Mouse (Mus musculus) midbrain, embryonic 16.5 days (tissue): ENCODE measurements around the gene Nf2. TPM values are rescaled to one million over a fixed set of nuclear protein-coding genes. Genes with fewer than 3 reads are reported as not detected.

ENCODE experiments used
- ATAC-seq: fragments of 200-750 bp; cut with Nextera tagmentation; 2 replicates; pipeline ENCODE4 v1.8.0; 2017; ENCODE audit warnings: moderate TSS enrichment
- H3K27ac ChIP-seq: fragments of 300-500 bp; sonication (generic); 2 replicates; pipeline ENCODE4 v1.5.1; 2014; ENCODE audit warnings: mild to moderate bottlenecking, low read length, mixed read lengths
- H3K27me3 ChIP-seq: fragments of 300-500 bp; sonication (generic); 2 replicates; pipeline ENCODE4 v1.6.1; 2014; ENCODE audit warnings: low read depth, low read length, mixed read lengths; ENCODE audit not compliant: control insufficient read depth, insufficient read depth
- H3K36me3 ChIP-seq: fragments of 300-500 bp; sonication (generic); 2 replicates; pipeline ENCODE4 v1.6.1; 2014; ENCODE audit warnings: mild to moderate bottlenecking, low read length, moderate library complexity, mixed read lengths; ENCODE audit not compliant: control insufficient read depth, insufficient read depth
- H3K4me1 ChIP-seq: fragments of 300-500 bp; sonication (generic); 2 replicates; pipeline ENCODE4 v1.6.1; 2014; ENCODE audit warnings: mild to moderate bottlenecking, low read length, mixed read lengths; ENCODE audit not compliant: control insufficient read depth, insufficient read depth
- H3K4me2 ChIP-seq: fragments of 300-500 bp; sonication (generic); 2 replicates; pipeline ENCODE4 v1.6.1; 2014; ENCODE audit warnings: mild to moderate bottlenecking, low read length, mixed read lengths
- H3K4me3 ChIP-seq: fragments of 300-500 bp; sonication (generic); 2 replicates; pipeline ENCODE4 v1.5.1; 2014; ENCODE audit warnings: low read depth, mild to moderate bottlenecking, low read length, moderate library complexity, mixed read lengths
- H3K9ac ChIP-seq: fragments of 300-500 bp; sonication (generic); 2 replicates; pipeline ENCODE4 v1.6.1; 2014; ENCODE audit warnings: low read depth, low read length, mixed read lengths
- H3K9me3 ChIP-seq: fragments of 300-500 bp; sonication (generic); replicated peaks from 2 replicates; pipeline ENCODE4 v1.6.1; 2014; ENCODE audit warnings: mild to moderate bottlenecking, low read length, mixed read lengths; ENCODE audit not compliant: control insufficient read depth, poor library complexity, severe bottlenecking
- WGBS: fragments of 180-500 bp; shearing (Covaris S2); extraction: QIAGEN DNeasy Blood & Tissue Kit; methylation state at CpG from one replicate; pipeline ENCODE4 v1.1.7; 2014; 5-methylcytosine and 5-hydroxymethylcytosine counted together
- polyA plus RNA-seq: library from polyadenylated mRNA; unstranded; fragments of >200 nt; fragmentation: Nextera tagmentation; extraction: Ambion mirVana; gene quantifications from 2 replicates; pipeline ENCODE4 v1.2.1, GENCODE M21; 2015

The Nf2 gene
- polyA plus RNA-seq = 63.3 and 68.6 TPM in 2 replicates

DNA sequence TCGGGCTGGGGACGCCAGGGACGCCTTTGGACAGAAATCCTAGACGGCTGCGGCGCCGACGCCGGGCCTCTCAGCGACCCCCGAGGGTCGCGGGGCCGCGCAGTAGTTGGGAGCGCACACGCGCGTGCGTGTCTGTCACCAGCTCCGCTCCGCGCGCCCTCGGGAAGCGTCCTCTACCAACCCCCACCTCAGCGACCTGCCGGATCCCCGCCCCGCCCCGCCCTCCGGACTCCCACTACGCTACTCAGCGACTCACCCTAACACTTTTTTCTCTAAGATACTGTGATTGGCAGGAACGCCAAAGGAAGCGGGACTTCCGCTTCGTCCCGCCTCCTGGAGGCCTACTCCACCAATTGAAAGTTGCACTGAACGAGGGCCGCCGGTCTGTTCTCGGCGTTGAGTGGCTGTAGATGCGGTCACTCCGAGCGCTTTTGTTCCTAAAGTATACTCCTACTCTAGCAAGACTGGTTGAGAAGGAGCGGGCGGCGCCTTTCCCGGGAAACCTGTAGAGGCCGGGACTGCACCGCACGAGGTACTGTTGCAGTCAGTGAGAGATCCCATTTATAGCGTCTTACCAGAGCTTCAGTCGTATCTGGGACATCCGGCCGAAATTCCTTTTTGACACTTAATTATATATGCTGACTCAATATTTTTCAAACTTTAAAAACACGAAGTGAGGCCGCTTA, at the start of gene Nf2:
Gene Nf2, minus strand, starts transcription at position 279 of the 686 bp plus-strand sequence.
- H3K27me3 ChIP-seq = no peaks in the 10 kb centered on the region
- peak within 1 kb of the TSS; percentile 85 for H3K4me2 ChIP-seq
- peaks cover 18% of the 10 kb centered on the region for H3K4me1 ChIP-seq
- under 1% methylated on average over 57 of the region's 60 CpGs for WGBS
- H3K36me3 ChIP-seq = no peaks in the 10 kb centered on the region
- H3K27ac ChIP-seq = peak within 1 kb of the TSS; percentile 82
- ATAC-seq = peak; percentile 99
- peak within 1 kb of the TSS; percentile 96 for H3K9ac ChIP-seq
- H3K9me3 ChIP-seq = no peaks in the 10 kb centered on the region
- H3K4me3 ChIP-seq = peak within 1 kb of the TSS; percentile 99

- ATAC-seq = peak; percentile 94
- Histone ChIP-seq H3K36me3 (peaks cover 15% of the 10 kb centered on the region), H3K4me2 (peak within 1 kb of the TSS; percentile 71), H3K4me3 (peak within 1 kb of the TSS; percentile 86), H3K27me3 (no peaks in the 10 kb centered on the region), H3K9ac (peak within 1 kb of the TSS; percentile 87), H3K9me3 (no peaks in the 10 kb centered on the region), H3K27ac (peak within 1 kb of the TSS; percentile 88), H3K4me1 (peaks cover 9% of the 10 kb centered on the region)
- 3% methylated on average over 52 of the region's 52 CpGs for WGBS
Measured at GRCm38 (mm10) chr11:4894848-4895816, 45.8 kb upstream of the Nf2 start, which contains the start of gene Thoc5. TSS of gene Thoc5 (plus strand) at chr11:4895320.

DNA sequence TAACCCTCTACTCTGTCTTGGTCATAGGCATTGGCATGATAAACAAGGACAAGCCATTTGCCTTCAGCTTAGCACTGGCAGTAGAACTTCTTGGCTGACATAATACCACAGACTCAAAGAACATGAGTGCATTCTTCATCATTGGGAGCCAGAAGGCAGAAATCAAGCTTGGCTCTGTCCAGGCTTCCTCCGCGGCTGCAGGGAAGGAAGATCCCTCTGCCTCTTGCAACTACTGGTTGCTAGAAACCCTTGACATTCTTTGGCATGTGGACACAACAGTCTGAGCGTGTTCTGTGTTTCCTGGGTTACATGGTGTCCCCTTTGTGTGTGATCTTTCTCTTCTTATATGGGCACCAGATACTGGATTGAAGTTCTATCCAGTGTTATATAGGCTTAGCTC, 37.7 kb upstream of the Nf2 start:
- 97% methylated on average over 3 of the region's 3 CpGs for WGBS
- no peak for ATAC-seq
- no peaks in the 10 kb centered on the region for H3K27me3 ChIP-seq

DNA sequence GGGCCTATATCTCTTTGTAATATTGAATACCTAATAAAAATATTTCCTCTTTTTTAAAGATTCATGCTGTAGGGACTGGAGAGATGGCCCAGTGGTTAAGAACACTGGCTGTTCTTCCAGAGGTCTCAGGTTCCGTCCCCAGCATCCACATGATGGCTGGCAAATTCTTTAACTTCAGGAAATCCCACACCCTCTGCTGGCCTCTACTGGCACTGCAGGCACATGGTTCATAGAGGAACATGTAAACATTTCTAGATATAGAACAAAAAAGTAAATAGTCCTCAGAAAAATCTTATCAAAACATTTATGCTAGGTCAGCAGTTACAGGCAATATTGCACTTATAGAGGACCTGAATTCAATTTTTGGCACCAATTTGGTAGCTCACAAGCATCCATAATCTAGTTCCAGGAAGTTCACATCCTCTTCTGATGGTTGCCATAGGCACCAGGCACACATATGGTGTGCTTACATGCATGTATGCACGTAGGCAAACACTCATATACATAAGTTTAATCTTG, 36.1 kb upstream of the Nf2 start:
- Histone ChIP-seq H3K9ac (no peak overlapping the region), H3K4me3 (no peak overlapping the region), H3K4me1 (no peaks in the 10 kb centered on the region), H3K36me3 (peaks cover 31% of the 10 kb centered on the region), H3K27me3 (no peaks in the 10 kb centered on the region), H3K4me2 (no peak overlapping the region), H3K27ac (no peak overlapping the region), H3K9me3 (no peaks in the 10 kb centered on the region)
- WGBS = 61% methylated on average over 2 of the region's 2 CpGs
- no peak for ATAC-seq

More for the DNA sequence above, 37.7 kb upstream of the Nf2 start:
- no peaks in the 10 kb centered on the region for H3K9me3 ChIP-seq
- no peak overlapping the region for H3K4me3 ChIP-seq
- no peak overlapping the region for H3K27ac ChIP-seq
- no peaks in the 10 kb centered on the region for H3K4me1 ChIP-seq
- no peak overlapping the region for H3K9ac ChIP-seq
- H3K36me3 ChIP-seq = peaks cover 36% of the 10 kb centered on the region
- no peak overlapping the region for H3K4me2 ChIP-seq

- H3K9ac ChIP-seq = no peak overlapping the region
- peaks cover 17% of the 10 kb centered on the region for H3K36me3 ChIP-seq
- no peaks in the 10 kb centered on the region for H3K9me3 ChIP-seq
- 59% methylated on average over 14 of the region's 14 CpGs for WGBS
- no peaks in the 10 kb centered on the region for H3K4me1 ChIP-seq
- no peaks in the 10 kb centered on the region for H3K27me3 ChIP-seq
- H3K4me2 ChIP-seq = no peak overlapping the region
- ATAC-seq = no peak
- no peak overlapping the region for H3K27ac ChIP-seq
- no peak overlapping the region for H3K4me3 ChIP-seq
Measured at GRCm38 (mm10) chr11:4882892-4883627, 33.7 kb upstream of the Nf2 start.

DNA sequence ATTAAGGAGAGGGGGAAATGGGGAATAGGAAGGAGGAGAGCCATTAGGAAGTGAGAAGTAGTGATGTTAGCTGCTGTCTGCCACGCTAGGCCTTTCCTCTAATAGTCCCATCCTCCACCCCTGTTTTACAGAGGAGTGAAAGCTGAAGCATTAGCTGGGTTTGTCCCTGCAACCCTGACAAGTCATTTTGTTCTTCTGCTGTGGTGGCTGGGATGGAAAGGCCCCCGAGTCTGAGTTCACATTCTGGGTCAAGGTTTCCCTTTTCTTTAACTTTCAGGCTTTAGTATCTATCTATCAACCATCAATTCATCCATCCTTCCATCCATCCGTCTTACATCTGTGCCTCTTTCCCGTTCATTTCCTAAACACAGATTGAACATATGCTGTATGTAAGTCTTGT, 31.8 kb upstream of the Nf2 start:
- no peak overlapping the region for H3K9ac ChIP-seq
- WGBS = 86% methylated on average over 4 of the region's 4 CpGs
- ATAC-seq = no peak
- H3K4me2 ChIP-seq = no peak overlapping the region
- no peaks in the 10 kb centered on the region for H3K9me3 ChIP-seq
- no peaks in the 10 kb centered on the region for H3K4me1 ChIP-seq
- no peak overlapping the region for H3K27ac ChIP-seq
- no peak overlapping the region for H3K4me3 ChIP-seq
- peaks cover 12% of the 10 kb centered on the region; the same call in 1 of the 2 replicates for H3K36me3 ChIP-seq
- H3K27me3 ChIP-seq = no peaks in the 10 kb centered on the region

DNA sequence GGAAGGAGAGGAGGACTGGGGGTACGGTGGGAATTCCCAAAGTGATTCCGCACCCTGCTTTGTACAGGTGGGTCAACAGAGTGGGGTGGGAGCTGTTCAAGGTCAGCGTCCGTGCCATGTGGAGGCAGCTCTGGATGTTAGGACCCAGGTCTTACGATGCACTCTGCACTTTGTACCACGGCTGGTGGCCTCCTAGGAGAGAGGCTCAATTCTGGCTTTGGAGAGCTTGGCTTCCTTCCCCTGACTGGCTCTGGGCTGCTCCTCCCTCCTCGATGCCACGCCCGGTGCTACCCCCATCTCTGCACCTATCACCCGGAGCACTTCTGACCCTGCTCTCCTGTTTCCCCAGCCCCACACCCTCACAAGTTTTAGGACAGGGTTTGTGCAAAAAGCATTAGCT, 25.2 kb upstream of the Nf2 start:
- peak; percentile 50 for ATAC-seq
- WGBS = 4% methylated on average over 10 of the region's 10 CpGs
- peak overlapping the region; percentile 91 for H3K4me3 ChIP-seq

GRCm38 (mm10) chr11:4873755-4874475, 24.6 kb upstream of the Nf2 start, which contains the start of gene Nipsnap1:
TSS of gene Nipsnap1 (plus strand) at chr11:4873951.
- peak within 1 kb of the TSS; percentile 94 for H3K9ac ChIP-seq
- H3K36me3 ChIP-seq = 0 out of 2 replicates have a peak, but pooled peaks cover 2% of the 10 kb centered on the region
- H3K4me2 ChIP-seq = peak within 1 kb of the TSS; percentile 88
- H3K4me1 ChIP-seq = peaks cover 11% of the 10 kb centered on the region
- H3K27me3 ChIP-seq = no peaks in the 10 kb centered on the region
- H3K4me3 ChIP-seq = peak within 1 kb of the TSS; percentile 91
- peak; percentile 94 for ATAC-seq
- no peaks in the 10 kb centered on the region for H3K9me3 ChIP-seq
- under 1% methylated on average over 30 of the region's 30 CpGs for WGBS
- H3K27ac ChIP-seq = peak within 1 kb of the TSS; percentile 87

More for the DNA sequence above, 25.2 kb upstream of the Nf2 start:
- H3K9me3 ChIP-seq = no peaks in the 10 kb centered on the region
- H3K4me1 ChIP-seq = peaks cover 11% of the 10 kb centered on the region
- peak overlapping the region; percentile 94 for H3K9ac ChIP-seq
- H3K36me3 ChIP-seq = 0 out of 2 replicates have a peak, but pooled peaks cover 2% of the 10 kb centered on the region
- peak overlapping the region; percentile 88 for H3K4me2 ChIP-seq
- H3K27me3 ChIP-seq = no peaks in the 10 kb centered on the region
- peak overlapping the region; percentile 87 for H3K27ac ChIP-seq
